Mouse (Mus musculus): ENCODE results near the gene A130010J15Rik. TPM values are rescaled to one million over a fixed set of nuclear protein-coding genes. Genes with fewer than 3 reads are reported as not detected.

Gene A130010J15Rik
- polyA plus RNA-seq, 1 experiment from 2014 or later, result 14.3 TPM

GRCm38 (mm10) chr1:193138087-193138486, 29.8 kb upstream of the A130010J15Rik start:
- H3K4me3 ChIP-seq, result no peak overlapping the region
- no peak overlapping the region for H3K27ac ChIP-seq
- WGBS, result 41% methylated on average over 7 of the region's 7 CpGs
- H3K4me2 ChIP-seq (replicated peaks), result no peak overlapping the region
- H3K36me3 ChIP-seq, result no peaks in the 10 kb centered on the region
- H3K4me1 ChIP-seq, result no peaks in the 10 kb centered on the region
- H3K9ac ChIP-seq, result no peak overlapping the region
- no peaks in the 10 kb centered on the region; the same call in 1 of the 2 replicates for H3K27me3 ChIP-seq (replicated peaks)
- ATAC-seq (ENCODE audit: low FRiP score, low read depth), result no peak
- H3K9me3 ChIP-seq, result no peaks in the 10 kb centered on the region

GRCm38 (mm10) chr1:193138669-193139068, 29.2 kb upstream of the A130010J15Rik start:
- no peak for ATAC-seq (ENCODE audit: low FRiP score, low read depth)
- WGBS, result 56% methylated on average over 3 of the region's 3 CpGs
- no peak overlapping the region for H3K9ac ChIP-seq
- H3K4me2 ChIP-seq (replicated peaks), result no peak overlapping the region
- no peaks in the 10 kb centered on the region; the same call in 1 of the 2 replicates for H3K27me3 ChIP-seq (replicated peaks)
- H3K4me3 ChIP-seq, result no peak overlapping the region
- H3K9me3 ChIP-seq, result no peaks in the 10 kb centered on the region
- no peaks in the 10 kb centered on the region for H3K4me1 ChIP-seq
- H3K36me3 ChIP-seq, result no peaks in the 10 kb centered on the region
- H3K27ac ChIP-seq, result no peak overlapping the region

- Histone ChIP-seq H3K4me2 (replicated peaks) (no peak overlapping the region), H3K36me3 (no peaks in the 10 kb centered on the region), H3K9ac (no peak overlapping the region), H3K4me3 (no peak overlapping the region), H3K27me3 (replicated peaks) (no peaks in the 10 kb centered on the region), H3K4me1 (no peaks in the 10 kb centered on the region), H3K9me3 (no peaks in the 10 kb centered on the region), H3K27ac (no peak overlapping the region)
- ATAC-seq (ENCODE audit: low FRiP score, low read depth), result no peak
- 77% methylated on average over 7 of the region's 7 CpGs for WGBS
These were observed 26.7 kb upstream of the A130010J15Rik start for GRCm38 (mm10) chr1:193141118-193141517.

GRCm38 (mm10) chr1:193142517-193143062, 25.3 kb upstream of the A130010J15Rik start:
- no peaks in the 10 kb centered on the region for H3K9me3 ChIP-seq
- no peaks in the 10 kb centered on the region for H3K27me3 ChIP-seq (replicated peaks)
- no peak overlapping the region for H3K4me2 ChIP-seq (replicated peaks)
- H3K9ac ChIP-seq, result no peak overlapping the region
- H3K36me3 ChIP-seq, result no peaks in the 10 kb centered on the region
- ATAC-seq (ENCODE audit: low FRiP score, low read depth), result no peak
- no peak overlapping the region for H3K4me3 ChIP-seq
- no peaks in the 10 kb centered on the region for H3K4me1 ChIP-seq
- 88% methylated on average over 8 of the region's 8 CpGs for WGBS
- no peak overlapping the region for H3K27ac ChIP-seq

GRCm38 (mm10) chr1:193144516-193144915, 23.3 kb upstream of the A130010J15Rik start:
- WGBS, result 97% methylated on average over 6 of the region's 6 CpGs
- no peaks in the 10 kb centered on the region for H3K4me1 ChIP-seq

GRCm38 (mm10) chr1:193145101-193145500, 22.7 kb upstream of the A130010J15Rik start:
- no peak overlapping the region for H3K4me3 ChIP-seq
- H3K9me3 ChIP-seq, result no peaks in the 10 kb centered on the region
- no peak overlapping the region for H3K27ac ChIP-seq
- 84% methylated on average over 4 of the region's 4 CpGs for WGBS
- no peaks in the 10 kb centered on the region for H3K4me1 ChIP-seq
- H3K9ac ChIP-seq, result no peak overlapping the region
- no peaks in the 10 kb centered on the region; the same call in 1 of the 2 replicates for H3K27me3 ChIP-seq (replicated peaks)
- no peak overlapping the region for H3K4me2 ChIP-seq (replicated peaks)
- ATAC-seq (ENCODE audit: low FRiP score, low read depth), result no peak
- no peaks in the 10 kb centered on the region for H3K36me3 ChIP-seq

More at GRCm38 (mm10) chr1:193144516-193144915, 23.3 kb upstream of the A130010J15Rik start:
- Histone ChIP-seq H3K4me2 (replicated peaks) (no peak overlapping the region), H3K36me3 (no peaks in the 10 kb centered on the region), H3K4me3 (no peak overlapping the region), H3K27ac (no peak overlapping the region), H3K27me3 (replicated peaks) (no peaks in the 10 kb centered on the region; the same call in 1 of the 2 replicates), H3K9me3 (no peaks in the 10 kb centered on the region), H3K9ac (no peak overlapping the region)
- ATAC-seq (ENCODE audit: low FRiP score, low read depth), result no peak

- no peak overlapping the region for H3K4me3 ChIP-seq
- peaks cover 8% of the 10 kb centered on the region; the same call in 1 of the 2 replicates for H3K27me3 ChIP-seq (replicated peaks)
- 78% methylated on average over 1 of the region's 1 CpGs for WGBS
- H3K36me3 ChIP-seq, result no peaks in the 10 kb centered on the region
- H3K9me3 ChIP-seq, result no peaks in the 10 kb centered on the region
- no peak for ATAC-seq (ENCODE audit: low FRiP score, low read depth)
- no peak overlapping the region for H3K9ac ChIP-seq
- H3K4me2 ChIP-seq (replicated peaks), result no peak overlapping the region
- H3K4me1 ChIP-seq, result no peaks in the 10 kb centered on the region
- H3K27ac ChIP-seq, result no peak overlapping the region
These were observed 21.4 kb upstream of the A130010J15Rik start for GRCm38 (mm10) chr1:193146416-193146815.

- H3K4me2 ChIP-seq (replicated peaks), result no peak overlapping the region
- no peak overlapping the region for H3K9ac ChIP-seq
- H3K27ac ChIP-seq, result no peak overlapping the region
- H3K4me3 ChIP-seq, result no peak overlapping the region
- ATAC-seq (ENCODE audit: low FRiP score, low read depth), result no peak
- no peaks in the 10 kb centered on the region for H3K36me3 ChIP-seq
- peaks cover 8% of the 10 kb centered on the region for H3K4me1 ChIP-seq
- WGBS, result 76% methylated on average over 3 of the region's 3 CpGs
- H3K27me3 ChIP-seq (replicated peaks), result peaks cover 34% of the 10 kb centered on the region
- H3K9me3 ChIP-seq, result no peaks in the 10 kb centered on the region
These were observed 18.6 kb upstream of the A130010J15Rik start for GRCm38 (mm10) chr1:193149231-193149630.

- ATAC-seq (ENCODE audit: low FRiP score, low read depth), result no peak
- Histone ChIP-seq H3K9me3 (no peaks in the 10 kb centered on the region), H3K27me3 (replicated peaks) (peaks cover 46% of the 10 kb centered on the region), H3K27ac (no peak overlapping the region), H3K9ac (no peak overlapping the region), H3K4me1 (peaks cover 8% of the 10 kb centered on the region), H3K4me2 (replicated peaks) (no peak overlapping the region), H3K4me3 (no peak overlapping the region), H3K36me3 (no peaks in the 10 kb centered on the region)
- 45% methylated on average over 7 of the region's 7 CpGs for WGBS
These were observed 16.7 kb upstream of the A130010J15Rik start for GRCm38 (mm10) chr1:193151134-193151533.

- Histone ChIP-seq H3K4me2 (replicated peaks) (peak within 1 kb of the TSS; percentile 54), H3K36me3 (no peaks in the 10 kb centered on the region), H3K27ac (no peak within 1 kb of the TSS), H3K27me3 (replicated peaks) (peaks cover 46% of the 10 kb centered on the region), H3K9ac (peak within 1 kb of the TSS; percentile 26; the same call in 1 of the 2 replicates), H3K4me3 (peak within 1 kb of the TSS; percentile 26), H3K9me3 (no peaks in the 10 kb centered on the region), H3K4me1 (peaks cover 8% of the 10 kb centered on the region)
- peak; percentile 71 for ATAC-seq (ENCODE audit: low FRiP score, low read depth)
- under 1% methylated on average over 30 of the region's 30 CpGs for WGBS
These were observed 15.0 kb upstream of the A130010J15Rik start, which contains the start of gene Irf6 for GRCm38 (mm10) chr1:193152872-193153271. TSS of gene Irf6 (plus strand) at chr1:193153111.

- ATAC-seq (ENCODE audit: low FRiP score, low read depth), result no peak
- 22% methylated on average over 16 of the region's 16 CpGs for WGBS
- H3K36me3 ChIP-seq, result no peaks in the 10 kb centered on the region
- peak overlapping the region; percentile 54 for H3K4me2 ChIP-seq (replicated peaks)
- H3K27me3 ChIP-seq (replicated peaks), result peaks cover 46% of the 10 kb centered on the region
- H3K4me3 ChIP-seq, result peak overlapping the region; percentile 26; the same call in 1 of the 2 replicates
- H3K9ac ChIP-seq, result no peak overlapping the region
- peaks cover 8% of the 10 kb centered on the region for H3K4me1 ChIP-seq
- no peak overlapping the region for H3K27ac ChIP-seq
- H3K9me3 ChIP-seq, result no peaks in the 10 kb centered on the region
These were observed 14.3 kb upstream of the A130010J15Rik start for GRCm38 (mm10) chr1:193153561-193153960.

- Histone ChIP-seq H3K27ac (no peak overlapping the region), H3K4me3 (no peak overlapping the region), H3K4me2 (replicated peaks) (no peak overlapping the region), H3K36me3 (no peaks in the 10 kb centered on the region), H3K9ac (no peak overlapping the region), H3K9me3 (no peaks in the 10 kb centered on the region), H3K4me1 (peaks cover 14% of the 10 kb centered on the region), H3K27me3 (replicated peaks) (peaks cover 37% of the 10 kb centered on the region)
- ATAC-seq (ENCODE audit: low FRiP score, low read depth), result no peak
- WGBS, result 86% methylated on average over 15 of the region's 15 CpGs
These were observed 11.3 kb upstream of the A130010J15Rik start for GRCm38 (mm10) chr1:193156316-193157110.

Data from neural tube, embryonic 12.5 days (tissue).